Mouse (Mus musculus) spleen, postnatal 36 days (tissue): ENCODE measurements at regions not wholly inside any gene's neighbourhood (a gene's known extent, or its start where the extent isn't known, plus 50 kb on each side); places are given as distances from the start of the nearest gene placed in this dataset.

Experiments
- DNase-seq, 2 experiments: peaks; one replicate each; pipeline ENCODE4 v3.0.0; 2022; ENCODE audit warnings: low spot score in 2 of 2, mixed read lengths in 1 of 2

DNA sequence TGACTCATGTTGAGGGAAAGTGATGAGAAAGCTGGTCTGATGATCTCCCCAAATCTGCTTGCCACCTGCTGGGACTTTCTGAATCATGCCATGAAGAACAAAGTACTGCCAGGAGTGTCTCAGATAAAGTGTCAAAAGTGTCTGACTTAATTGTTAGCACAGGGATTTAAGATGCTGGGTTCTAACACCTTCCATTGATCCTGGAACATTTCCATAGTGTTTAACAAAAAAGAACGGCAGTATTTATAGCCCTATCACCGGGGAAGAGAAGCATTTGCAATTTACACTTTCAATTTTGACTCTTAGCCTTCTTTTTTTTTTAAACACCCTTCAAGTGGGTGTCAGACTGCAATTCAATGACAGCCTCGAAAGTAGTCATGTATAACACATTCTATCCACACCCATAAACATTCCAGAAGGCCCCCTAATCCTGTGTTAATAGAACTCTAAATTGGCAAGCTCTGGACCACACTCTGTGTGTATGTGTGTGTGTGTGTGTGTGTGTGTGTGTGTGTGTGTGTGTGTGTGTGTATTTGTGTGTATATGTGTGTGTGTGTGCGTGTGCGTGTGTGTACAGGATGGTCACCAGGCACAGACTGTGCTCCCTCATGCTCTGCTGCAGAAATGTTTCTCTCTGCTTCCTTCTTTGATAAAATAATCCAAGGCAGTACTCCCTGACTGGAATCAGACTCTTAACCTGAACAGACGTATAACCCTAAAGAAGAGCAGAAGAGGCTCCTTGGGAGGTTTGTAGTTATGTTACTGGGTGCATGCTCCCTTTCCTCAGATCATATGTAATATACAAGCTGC is 313.2 kb downstream of the Rnd3 start:
- no peak for DNase-seq

DNA sequence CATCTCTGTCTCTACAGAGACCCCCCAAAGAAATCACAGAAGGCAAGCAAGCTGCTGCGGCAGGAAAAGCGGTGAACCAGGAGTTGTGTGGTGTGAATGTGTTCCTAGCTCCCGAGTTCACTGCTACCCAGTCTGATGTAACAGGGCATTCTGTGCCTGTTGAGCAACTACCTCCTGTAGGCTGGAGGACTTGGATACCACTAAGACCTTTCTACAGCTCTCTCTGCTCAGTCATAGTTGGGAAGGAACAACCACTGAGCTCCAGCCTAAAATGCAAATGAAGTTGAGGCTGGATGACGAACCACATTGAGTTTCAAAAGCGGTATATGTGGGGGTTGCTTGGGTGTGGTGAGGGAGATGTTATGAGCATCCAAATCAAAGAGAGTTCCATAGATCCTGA is 315.1 kb downstream of the Rnd3 start:
- DNase-seq: no peak

DNA sequence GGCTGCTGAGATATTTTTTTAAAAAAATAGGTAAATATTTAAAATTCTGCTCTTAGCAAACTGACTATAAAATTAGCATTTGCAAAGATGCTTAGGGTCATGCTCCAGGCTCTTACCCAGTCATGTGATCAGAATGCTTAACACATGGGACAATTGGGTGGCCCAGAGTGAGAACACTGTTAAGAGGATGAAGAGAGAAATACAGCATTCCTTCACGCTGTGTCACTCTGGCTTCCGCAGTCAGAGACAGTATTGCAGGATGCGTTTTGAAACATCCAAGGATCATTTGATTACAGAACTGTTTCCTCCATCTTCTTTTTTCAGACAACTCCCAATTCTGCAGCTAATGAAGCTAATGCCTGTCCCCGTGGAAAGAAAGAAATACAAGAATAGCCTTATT is 316.4 kb downstream of the Rnd3 start:
- DNase-seq: no peak

DNA sequence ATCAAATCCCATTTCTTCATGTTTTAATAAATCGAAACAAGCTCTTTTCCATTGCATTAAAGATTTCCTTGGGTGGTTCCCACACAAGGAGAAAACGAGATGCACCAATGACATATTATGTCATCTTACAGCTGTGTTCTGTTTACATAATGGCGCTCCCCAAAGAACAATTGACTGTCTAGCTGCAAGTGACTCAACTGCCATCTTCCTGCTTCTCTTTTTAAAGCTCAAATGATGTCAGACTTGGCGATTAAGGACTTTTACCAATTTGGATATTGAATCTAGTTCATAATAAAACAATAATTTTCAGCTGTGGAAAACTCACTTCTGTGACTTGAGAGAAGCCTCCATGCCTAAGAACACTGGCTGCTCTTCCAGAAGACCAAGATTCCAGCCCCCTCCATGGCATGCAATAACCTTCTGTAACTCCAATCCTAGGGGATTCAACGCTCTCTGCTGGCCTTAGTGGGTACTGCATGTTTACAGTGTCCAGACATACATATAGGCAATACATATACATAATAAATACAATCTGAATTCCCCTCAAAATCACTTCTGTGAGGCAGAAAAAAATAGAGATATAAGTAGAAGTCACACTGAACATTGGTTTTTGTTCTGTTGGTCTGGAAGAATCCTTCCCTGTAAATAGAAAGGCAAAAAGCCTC is 318.7 kb downstream of the Rnd3 start:
- DNase-seq: no peak

DNA sequence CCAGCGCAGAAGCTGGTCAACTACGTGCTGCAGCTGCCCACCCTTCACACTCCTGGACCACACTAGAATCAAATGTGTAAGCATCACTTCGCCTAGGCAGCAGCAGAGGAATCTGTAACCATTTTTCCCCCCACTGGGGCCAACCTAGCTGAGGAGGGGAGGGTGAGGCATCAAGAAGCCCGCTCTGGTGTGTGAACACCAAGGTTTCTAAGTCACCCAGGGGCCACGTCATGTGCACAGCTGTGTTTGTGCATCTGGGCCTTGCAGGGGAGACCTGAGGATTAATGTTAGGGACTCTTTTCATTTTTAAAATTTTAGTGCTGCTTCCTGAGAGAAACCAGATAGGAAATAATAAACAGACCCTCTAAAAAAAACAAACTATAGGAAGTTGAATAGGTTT is 321.8 kb downstream of the Rnd3 start:
- peak in 1 of 2 experiments; percentile 23 for DNase-seq

DNA sequence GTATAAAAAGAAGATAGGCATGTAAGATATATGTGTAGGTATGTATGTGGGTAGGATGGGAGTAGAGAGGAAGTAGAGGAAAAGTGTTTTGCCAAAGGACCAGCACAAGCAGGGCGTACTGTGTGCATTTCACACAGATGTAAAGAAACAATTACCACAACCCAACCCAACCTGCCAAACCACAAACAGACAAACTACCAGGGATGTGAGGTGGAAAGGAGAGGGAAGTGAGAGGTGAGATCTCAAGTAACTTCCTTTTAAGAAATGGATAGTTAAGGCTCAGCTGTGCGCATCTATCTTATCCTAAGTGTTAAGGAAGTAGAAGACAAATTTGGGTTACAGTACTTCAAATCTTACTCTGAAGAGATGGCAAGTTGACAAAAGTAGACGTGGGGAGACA is 322.4 kb downstream of the Rnd3 start:
- peak in 1 of 2 experiments; percentile 10 for DNase-seq

DNA sequence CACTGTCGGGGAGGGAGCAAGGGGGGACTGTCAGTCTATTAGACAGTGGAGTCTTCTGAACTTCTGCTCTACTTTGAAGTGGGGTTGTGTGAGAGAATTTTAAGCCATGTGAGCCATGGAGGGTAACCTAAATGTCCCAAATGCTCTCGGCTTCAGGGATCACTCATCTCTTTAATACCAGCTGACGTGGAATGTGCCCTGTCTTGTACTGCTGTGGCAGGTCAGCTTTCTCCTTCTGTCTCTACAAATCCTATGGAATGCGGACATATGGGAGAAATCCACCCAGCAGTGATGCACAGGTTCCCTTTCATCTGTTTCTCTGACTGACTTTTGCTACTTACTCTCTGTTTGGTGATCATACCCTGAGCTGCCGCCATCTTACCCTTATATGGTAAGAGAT is 323.3 kb downstream of the Rnd3 start:
- DNase-seq: no peak

DNA sequence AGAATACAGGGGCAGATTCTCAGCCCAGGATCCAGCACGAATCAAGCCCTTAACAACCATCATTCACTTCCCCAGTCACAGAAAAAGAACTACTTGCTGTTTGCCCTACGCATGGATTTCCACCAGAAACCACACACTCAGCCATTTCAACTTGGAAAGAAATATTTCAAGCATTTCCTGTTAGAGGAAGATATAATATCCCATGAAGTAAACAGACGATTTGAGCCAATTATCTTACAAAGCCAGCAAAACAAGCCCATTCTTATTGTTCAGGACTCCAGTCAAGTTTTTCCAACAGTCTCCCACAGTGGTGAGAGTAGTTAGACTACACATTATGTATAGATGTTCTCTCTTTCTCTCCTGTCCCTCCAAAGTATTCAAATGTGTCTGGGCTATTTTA is 324.1 kb downstream of the Rnd3 start:
- DNase-seq: no peak

DNA sequence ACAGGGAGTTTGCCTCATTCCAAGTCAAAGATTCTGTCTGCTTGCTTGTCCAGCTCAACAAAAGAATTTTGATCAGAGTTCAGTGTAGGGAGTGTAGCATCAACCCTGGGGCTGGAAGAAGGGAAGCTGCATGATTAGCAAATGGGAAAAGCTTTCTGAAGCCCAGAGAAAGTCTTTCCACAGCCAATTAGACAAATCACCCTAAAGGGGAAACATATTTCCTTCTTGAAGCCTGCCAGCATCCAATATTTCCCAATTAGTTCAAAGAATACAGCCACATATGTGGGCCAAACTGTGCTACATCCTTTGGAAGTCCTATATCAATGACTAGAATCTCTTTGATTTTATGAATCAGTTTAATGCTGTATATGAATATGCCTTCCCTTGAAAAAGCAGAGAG is 326.2 kb downstream of the Rnd3 start:
- DNase-seq: no peak

DNA sequence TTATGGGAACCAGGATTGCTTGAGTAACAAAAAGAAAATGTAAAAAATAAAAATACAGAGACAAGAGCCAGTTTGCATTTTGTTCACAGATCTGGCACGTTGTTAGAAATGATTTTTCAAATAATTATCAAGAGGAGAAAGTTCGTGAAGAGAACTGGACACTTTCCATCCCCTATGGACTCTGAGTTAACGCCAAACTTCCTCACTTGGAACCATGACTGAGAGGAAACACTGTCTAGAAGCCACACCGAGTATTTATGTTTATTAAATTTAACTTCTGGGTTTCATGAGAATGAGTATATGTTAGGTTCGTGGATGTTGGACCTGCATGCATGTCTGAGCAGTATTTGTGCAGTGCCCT is 329.6 kb downstream of the Rnd3 start:
- DNase-seq: no peak

DNA sequence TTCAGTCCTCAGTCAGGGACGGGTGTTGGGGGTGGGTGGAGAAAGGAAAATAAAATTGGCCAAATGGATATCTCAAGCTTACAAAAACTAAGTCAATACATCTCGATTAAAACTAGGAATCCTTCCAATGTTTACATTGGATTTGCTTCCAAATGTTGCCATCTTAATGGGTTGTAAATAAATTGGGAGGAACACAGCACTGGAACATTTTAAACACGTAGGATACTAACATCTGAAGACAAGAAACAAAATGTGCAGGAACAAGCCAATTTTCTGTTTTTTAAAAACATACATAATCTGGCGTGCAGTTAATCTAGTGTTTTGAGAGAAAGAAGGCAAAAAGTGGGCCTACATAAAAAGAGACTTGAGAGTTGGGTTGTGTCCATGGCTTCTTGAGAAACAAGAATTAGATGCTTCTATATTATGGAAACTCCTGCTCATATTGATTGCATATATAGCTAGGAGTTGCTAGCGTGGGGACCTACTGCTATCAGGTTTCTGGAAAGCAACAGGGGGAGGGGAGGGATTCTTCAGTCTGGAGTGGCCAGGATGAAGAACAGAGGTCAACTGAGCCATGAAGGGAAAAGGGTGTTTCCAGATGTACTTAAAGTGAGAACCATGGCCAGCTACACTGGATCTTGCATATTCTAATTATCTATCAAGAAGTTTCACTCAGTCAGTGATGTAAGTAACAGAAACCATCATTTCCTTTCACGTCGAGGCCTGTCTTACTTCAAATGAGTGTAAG is 330.2 kb downstream of the Rnd3 start:
- DNase-seq: no peak

DNA sequence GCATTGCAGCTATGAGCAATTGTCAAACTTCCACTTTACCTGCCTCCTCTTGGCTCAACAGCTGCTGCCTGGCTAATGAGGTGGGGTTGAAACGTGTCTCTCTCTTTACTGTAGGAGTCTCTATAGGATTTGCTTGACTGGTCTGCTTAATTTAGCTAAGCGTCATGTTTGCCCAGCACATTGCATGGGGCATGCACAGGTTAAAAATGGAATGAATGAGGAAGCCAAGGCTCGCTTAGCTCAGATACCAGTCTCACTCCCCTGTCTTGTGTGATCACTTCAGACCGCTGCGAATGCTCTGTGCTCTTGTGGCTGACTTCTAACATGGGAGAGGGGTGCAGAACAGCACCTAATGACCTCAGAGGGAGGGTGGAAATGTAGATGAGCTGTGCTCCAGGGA is 332.5 kb downstream of the Rnd3 start:
- DNase-seq: peak; percentile 31 to 32

DNA sequence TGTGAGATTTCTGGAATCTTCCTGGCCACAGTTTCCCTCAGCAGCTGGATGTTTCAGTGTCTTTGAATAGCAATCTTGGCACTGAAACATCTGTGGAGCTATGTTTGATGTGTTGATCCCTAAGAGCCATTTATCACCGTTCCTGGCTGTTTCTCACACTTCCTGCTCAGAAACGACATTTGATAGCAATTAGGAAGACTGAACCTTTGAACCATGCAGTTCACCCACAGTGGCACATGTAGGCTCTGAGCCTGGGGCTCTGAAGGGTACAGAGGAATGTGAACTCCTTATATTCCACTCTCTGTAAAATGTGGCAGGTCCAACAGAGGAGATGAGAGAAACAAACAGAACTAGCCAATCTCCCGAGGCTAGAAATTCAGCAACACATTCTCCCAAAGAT is 333.4 kb downstream of the Rnd3 start:
- DNase-seq: no peak

DNA sequence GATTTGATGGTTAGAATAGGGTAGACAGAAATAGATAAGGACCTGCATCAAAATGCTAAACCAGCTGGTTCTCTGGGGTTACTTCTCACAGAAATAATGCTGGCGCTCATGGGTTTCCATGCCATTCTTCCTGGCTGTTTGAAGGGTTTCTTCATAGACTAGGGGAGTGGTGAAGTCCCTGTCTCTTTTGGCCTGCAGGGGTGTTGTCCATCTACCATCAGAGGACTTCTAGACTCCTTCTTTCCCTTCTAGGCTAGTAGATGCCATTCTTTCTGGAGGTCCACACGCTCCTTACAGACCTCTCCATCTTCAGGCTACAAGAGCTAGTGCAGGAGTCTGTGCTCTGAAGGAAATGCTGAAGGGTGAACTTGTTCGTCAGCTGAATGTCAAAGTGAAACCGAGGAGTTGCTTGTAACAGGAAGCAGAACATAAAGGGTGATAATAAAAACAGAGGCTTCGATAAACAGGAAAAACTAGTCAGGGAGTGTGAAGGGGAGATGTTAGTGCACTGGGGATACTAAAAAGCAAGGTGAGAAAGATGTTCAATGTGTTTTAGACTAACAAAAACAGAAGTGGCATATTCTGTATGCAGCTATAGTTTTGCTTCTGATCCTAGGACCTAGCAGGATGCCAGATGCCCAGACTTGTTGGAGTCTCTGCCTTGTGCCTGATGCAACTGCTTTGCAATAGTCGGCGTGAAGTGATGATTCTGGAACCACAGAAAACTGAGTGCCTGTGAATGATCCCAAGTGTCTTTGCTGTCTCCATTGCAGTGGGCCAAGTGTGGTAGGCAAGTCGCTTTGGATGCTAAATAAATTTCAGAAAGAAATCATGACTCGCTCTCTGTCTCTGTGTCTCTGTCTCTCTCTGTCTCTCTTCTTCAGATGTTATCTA is 335.1 kb downstream of the Rnd3 start:
- peak; percentile 22 to 31 for DNase-seq

DNA sequence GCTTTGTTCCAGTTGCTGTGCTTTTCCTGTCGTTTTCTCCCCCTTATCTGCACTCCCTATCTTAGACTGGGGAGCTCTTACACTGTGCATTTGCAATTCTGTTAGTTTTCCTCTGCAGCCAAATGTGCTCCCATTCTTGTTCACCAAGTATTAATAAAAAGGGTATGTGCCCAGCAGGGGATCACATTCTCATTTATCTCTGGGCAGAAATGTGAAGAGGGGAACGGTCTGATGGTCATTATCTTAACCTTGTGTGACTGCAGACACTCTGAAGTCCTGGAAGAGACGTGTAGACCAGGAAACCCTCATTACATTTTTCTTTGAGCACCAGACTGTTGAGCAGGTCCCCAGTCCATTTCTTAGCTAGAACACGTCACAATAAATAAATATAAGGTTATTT is 336.6 kb downstream of the Rnd3 start:
- no peak for DNase-seq

DNA sequence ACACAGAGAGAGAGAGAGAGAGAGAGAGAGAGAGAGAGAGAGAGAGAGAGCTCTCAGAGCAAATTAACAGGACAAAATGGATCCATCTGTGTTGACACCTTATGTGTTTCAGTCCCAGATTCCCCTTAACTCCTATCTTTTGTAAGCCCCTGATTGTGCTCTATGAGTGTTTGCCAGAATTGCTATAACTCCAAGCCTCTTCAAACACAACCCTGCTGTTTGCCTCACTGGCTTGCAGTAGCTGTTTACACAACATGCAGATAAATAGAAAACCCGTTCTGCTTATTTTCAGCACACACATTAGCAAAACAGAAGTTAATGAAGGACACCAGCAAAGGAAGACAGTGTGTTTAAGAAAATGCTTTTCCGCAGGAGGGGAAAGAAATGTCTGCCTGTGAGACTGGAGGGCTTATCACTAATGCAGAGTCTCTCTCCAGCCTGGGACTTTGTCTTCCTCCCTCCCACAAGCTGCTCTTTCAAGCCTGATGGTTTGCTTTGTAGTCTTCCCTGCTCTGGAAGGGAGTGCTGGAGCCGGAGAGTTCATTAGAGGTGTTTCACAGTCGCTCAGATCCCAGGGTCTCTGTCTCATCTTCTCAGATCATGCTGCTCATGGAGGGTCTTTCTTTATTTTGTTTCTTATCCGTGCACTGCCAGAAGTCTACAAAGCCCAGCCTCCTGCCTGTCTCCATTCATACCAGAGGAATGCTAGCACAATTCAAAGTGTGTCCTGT is 338.4 kb downstream of the Rnd3 start:
- DNase-seq: no peak

DNA sequence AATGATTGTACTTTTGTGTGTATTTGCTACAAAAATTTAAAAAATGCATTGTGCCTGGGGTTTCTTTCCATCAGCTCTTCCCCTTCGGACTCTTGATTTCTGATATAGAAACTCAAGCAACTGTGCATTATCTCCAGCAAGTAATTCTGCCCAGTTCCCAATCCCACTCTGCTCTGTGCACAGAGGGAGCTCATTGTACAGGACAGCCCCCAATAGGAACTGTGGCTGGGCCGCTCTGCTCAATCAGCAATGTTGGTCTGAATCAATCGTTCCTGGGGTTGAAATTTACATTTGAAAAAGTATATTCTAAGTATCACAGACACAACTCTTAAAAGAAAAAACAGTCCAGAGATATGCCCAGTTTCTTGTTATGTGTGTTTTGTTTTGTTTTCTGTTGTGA is 339.1 kb downstream of the Rnd3 start:
- no peak for DNase-seq

DNA sequence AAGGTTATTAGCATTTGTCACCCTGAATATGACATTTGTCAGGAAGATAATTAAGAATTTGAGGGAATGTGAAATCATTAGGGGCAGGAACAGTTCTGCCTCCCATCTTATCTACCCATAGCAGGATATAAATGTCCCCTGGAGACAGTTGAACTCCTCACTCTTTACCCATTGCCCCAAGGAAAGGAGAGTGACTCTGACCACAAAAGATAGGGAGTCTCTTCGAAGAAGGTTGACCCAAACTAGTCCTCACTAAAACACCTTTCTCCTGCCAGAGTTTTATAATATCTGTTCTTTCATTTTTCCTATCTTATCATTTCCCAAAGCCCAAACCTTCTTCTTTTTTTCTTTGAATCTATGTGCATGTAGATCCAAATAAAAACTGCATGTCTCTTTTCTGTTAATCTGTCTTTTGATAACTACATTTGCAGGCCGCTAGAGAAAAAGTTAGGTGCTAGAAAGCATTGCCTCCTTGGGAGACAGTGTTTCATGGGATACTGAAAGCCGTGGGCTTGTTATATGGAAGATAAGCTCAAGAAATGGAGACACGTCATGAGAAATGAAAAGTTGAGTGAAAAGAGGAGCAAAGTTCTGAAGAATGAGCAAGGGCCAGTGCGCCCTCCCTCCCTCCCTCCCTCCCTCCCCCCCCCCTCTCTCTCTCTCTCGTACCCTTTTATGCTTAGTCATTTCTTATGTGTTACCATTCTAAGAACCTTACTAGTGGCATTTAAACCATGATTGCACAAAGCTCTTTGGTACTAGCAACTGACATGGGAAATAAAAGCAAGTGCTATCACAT is 341.6 kb downstream of the Rnd3 start:
- no peak for DNase-seq

DNA sequence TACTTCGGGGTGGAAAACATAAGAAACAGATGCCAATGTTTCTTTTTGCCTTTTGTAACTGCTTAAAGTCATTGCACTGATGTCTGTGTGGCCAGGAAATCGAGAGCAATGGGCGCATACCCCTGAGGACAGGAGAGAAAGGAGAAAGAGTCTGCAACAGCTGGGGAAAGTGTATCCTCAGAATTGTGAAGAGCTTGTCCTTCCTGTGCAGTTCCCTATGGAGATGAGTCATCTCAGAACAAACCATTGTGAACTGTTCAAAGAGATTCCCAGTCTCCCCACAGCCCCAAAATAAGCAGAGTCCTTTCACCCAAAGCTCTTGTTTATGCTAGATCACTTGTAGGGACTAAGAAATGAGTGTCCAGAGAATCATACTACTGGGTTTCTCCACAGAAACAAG is 343.3 kb downstream of the Rnd3 start:
- no peak for DNase-seq

DNA sequence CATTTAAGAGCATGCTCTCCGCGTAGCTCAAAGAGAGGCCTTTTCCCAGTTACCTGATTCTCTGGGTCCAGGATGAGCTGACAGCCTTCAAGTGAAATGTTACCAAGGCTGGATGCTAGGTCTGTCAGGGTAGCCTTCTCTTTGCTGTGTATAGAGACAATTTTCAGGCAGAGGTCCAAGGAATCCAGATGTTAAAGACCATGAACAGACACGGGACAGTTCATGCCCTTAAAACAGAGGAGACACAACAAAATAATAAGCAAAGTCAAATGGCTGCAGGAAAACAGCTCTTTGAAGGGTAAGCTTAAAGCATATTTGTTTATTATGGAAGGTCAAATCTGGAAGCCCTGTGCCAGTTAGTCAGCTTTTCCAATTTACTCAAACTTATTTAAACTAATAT is 352.8 kb downstream of the Rnd3 start:
- no peak for DNase-seq
